Mouse (Mus musculus): ENCODE measurements at regions not wholly inside any gene's neighbourhood (a gene's known extent, or its start where the extent isn't known, plus 50 kb on each side); places are given as distances from the start of the nearest gene placed in this dataset.
A peak's percentile ranks its signal among the peaks of the same experiment; 100 is the strongest.

GRCm38 (mm10) chr14:76245063-76245396 is 134.3 kb downstream of the Nufip1 start:
- H3K9ac ChIP-seq (ENCODE audit: control insufficient read depth, low read depth, low read length, poor library complexity, severe bottlenecking), result no peak overlapping the region
- H3K4me3 ChIP-seq (ENCODE audit: control insufficient read depth in 1 of 2, insufficient read depth in 1 of 2, low read depth in 2 of 2, low read length in 2 of 2), result no peak overlapping the region
- no peaks in the 10 kb centered on the region for H3K9me3 ChIP-seq (replicated peaks; ENCODE audit: insufficient read depth, low read length)
- H3K27me3 ChIP-seq (ENCODE audit: control insufficient read depth in 1 of 2, insufficient read depth in 2 of 2, low read length in 2 of 2), result no peaks in the 10 kb centered on the region
- no peak for TF ChIP-seq SIN3A (IDR thresholded peaks at IDR 0.05; ENCODE audit: low read length)
- no peaks in the 10 kb centered on the region for H3K79me2 ChIP-seq (ENCODE audit: control insufficient read depth, insufficient read depth, low read length, poor library complexity)
- H3K27ac ChIP-seq (ENCODE audit: control insufficient read depth, low read depth, low read length), result no peak overlapping the region
- DNase-seq (ENCODE audit: low read depth, low spot score), result no peak
- no peaks in the 10 kb centered on the region for H3K4me1 ChIP-seq (ENCODE audit: control insufficient read depth in 1 of 2, insufficient read depth in 2 of 2, low read length in 2 of 2)
- H3K36me3 ChIP-seq (ENCODE audit: control insufficient read depth in 1 of 2, insufficient read depth in 2 of 2, low read length in 2 of 2), result no peaks in the 10 kb centered on the region

GRCm38 (mm10) chr14:76247664-76248063 is 137.0 kb downstream of the Nufip1 start:
- Histone ChIP-seq H3K36me3 (ENCODE audit: control insufficient read depth in 1 of 2, insufficient read depth in 2 of 2, low read length in 2 of 2) (no peaks in the 10 kb centered on the region), H3K4me1 (ENCODE audit: control insufficient read depth in 1 of 2, insufficient read depth in 2 of 2, low read length in 2 of 2) (no peaks in the 10 kb centered on the region), H3K27me3 (ENCODE audit: control insufficient read depth in 1 of 2, insufficient read depth in 2 of 2, low read length in 2 of 2) (no peaks in the 10 kb centered on the region), H3K79me2 (ENCODE audit: control insufficient read depth, insufficient read depth, low read length, poor library complexity) (no peaks in the 10 kb centered on the region), H3K4me3 (ENCODE audit: control insufficient read depth in 1 of 2, insufficient read depth in 1 of 2, low read depth in 2 of 2, low read length in 2 of 2) (no peak overlapping the region), H3K27ac (ENCODE audit: control insufficient read depth, low read depth, low read length) (no peak overlapping the region), H3K9ac (ENCODE audit: control insufficient read depth, low read depth, low read length, poor library complexity, severe bottlenecking) (no peak overlapping the region), H3K9me3 (replicated peaks; ENCODE audit: insufficient read depth, low read length) (no peaks in the 10 kb centered on the region)
- no peak for DNase-seq (ENCODE audit: low read depth, low spot score)
- TF ChIP-seq CTCF (IDR thresholded peaks at IDR 0.05 in 2 of 3, conservative IDR thresholded peaks at IDR 0.05 in 1 of 3; ENCODE audit: control insufficient read depth in 1 of 3, insufficient read depth in 1 of 3, low read depth in 2 of 3, low read length in 3 of 3, poor library complexity in 1 of 3, severe bottlenecking in 1 of 3) (peak in 2 of 3 experiments; percentile 26 to 37; a peak in 3 of 6 replicates), CHD1 (IDR thresholded peaks at IDR 0.05; ENCODE audit: low read depth, low read length) (no peak), SMC3 (IDR thresholded peaks at IDR 0.05; ENCODE audit: low read depth, low read length) (peak; percentile 27; the same call in 1 of the 2 replicates), TCF12 (IDR thresholded peaks at IDR 0.05; ENCODE audit: low read depth, low read length) (no peak), CHD2 (IDR thresholded peaks at IDR 0.05; ENCODE audit: low read length) (no peak), MYC (IDR thresholded peaks at IDR 0.05; ENCODE audit: low read depth, low read length) (no peak), RCOR1 (IDR thresholded peaks at IDR 0.05; ENCODE audit: low read depth, low read length) (no peak), SIN3A (IDR thresholded peaks at IDR 0.05; ENCODE audit: low read length) (no peak), GATA1 (IDR thresholded peaks at IDR 0.05; ENCODE audit: low read depth, low read length) (no peak), ZNF384 (IDR thresholded peaks at IDR 0.05; ENCODE audit: low read depth, low read length) (no peak), GABPA (IDR thresholded peaks at IDR 0.05; ENCODE audit: low read depth, low read length) (no peak), ELF1 (IDR thresholded peaks at IDR 0.05; ENCODE audit: low read depth, low read length) (no peak), E2F4 (IDR thresholded peaks at IDR 0.05; ENCODE audit: borderline replicate concordance, low read depth, low read length) (no peak), UBTF (IDR thresholded peaks at IDR 0.05; ENCODE audit: borderline replicate concordance, insufficient read depth, low read depth, low read length) (no peak), POLR2AphosphoS2 (IDR thresholded peaks at IDR 0.05; ENCODE audit: low read length) (no peak), MAX (IDR thresholded peaks at IDR 0.05; ENCODE audit: low read length) (no peak)

GRCm38 (mm10) chr14:76253850-76254249 is 143.2 kb downstream of the Nufip1 start:
- no peaks in the 10 kb centered on the region for H3K27me3 ChIP-seq (ENCODE audit: control insufficient read depth in 1 of 2, insufficient read depth in 2 of 2, low read length in 2 of 2)
- H3K9ac ChIP-seq (ENCODE audit: control insufficient read depth, low read depth, low read length, poor library complexity, severe bottlenecking), result no peak overlapping the region
- no peak for TF ChIP-seq NELFE (IDR thresholded peaks at IDR 0.05; ENCODE audit: low read depth, low read length)
- TF ChIP-seq ZC3H11A (IDR thresholded peaks at IDR 0.05; ENCODE audit: low read depth, low read length), result no peak
- no peak for TF ChIP-seq EP300 (IDR thresholded peaks at IDR 0.05; ENCODE audit: low read depth in 1 of 2, low read length in 2 of 2)
- TF ChIP-seq RAD21 (IDR thresholded peaks at IDR 0.05; ENCODE audit: low read depth, low read length), result no peak
- H3K9me3 ChIP-seq (replicated peaks; ENCODE audit: insufficient read depth, low read length), result no peaks in the 10 kb centered on the region
- H3K36me3 ChIP-seq (ENCODE audit: control insufficient read depth in 1 of 2, insufficient read depth in 2 of 2, low read length in 2 of 2), result no peaks in the 10 kb centered on the region
- no peak for DNase-seq (ENCODE audit: low read depth, low spot score)
- H3K4me1 ChIP-seq (ENCODE audit: control insufficient read depth in 1 of 2, insufficient read depth in 2 of 2, low read length in 2 of 2), result no peaks in the 10 kb centered on the region
- no peak overlapping the region for H3K4me3 ChIP-seq (ENCODE audit: control insufficient read depth in 1 of 2, insufficient read depth in 1 of 2, low read depth in 2 of 2, low read length in 2 of 2)
- H3K79me2 ChIP-seq (ENCODE audit: control insufficient read depth, insufficient read depth, low read length, poor library complexity), result no peaks in the 10 kb centered on the region
- no peak overlapping the region for H3K27ac ChIP-seq (ENCODE audit: control insufficient read depth, low read depth, low read length)
